Comparison of ENCODE assay signal across 17 mouse cellular contexts in the genomic region with DNA sequence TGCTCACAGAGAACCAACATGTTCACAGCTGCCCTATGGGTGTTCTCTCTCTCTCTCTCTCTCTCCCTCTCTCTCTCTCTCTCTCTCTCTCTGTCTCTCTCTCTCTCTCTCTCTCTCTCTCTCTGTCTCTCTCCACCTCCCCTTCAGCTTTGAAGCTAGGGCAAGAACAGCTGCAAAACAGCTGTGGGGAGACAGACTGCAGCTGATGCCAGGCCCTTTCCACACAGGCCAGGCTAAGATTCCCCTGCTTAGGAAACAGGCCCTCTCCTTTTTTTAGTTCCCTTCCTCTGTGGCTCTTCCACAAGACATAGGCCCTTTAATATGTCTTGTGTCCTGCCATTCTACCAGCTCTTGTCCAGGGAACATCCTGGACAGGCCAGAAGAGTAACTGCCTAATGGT. TPM values are rescaled to one million over a fixed set of nuclear protein-coding genes. Genes with fewer than 3 reads are reported as not detected.
A peak's percentile ranks its signal among the peaks of the same experiment; 100 is the strongest.
DNase-seq lines count a peak whose midpoint lies in the region; ATAC-seq and TF ChIP-seq lines count a peak whose summit lies in the region.
"Had no signal": no experiment of that assay in that cellular context is flagged by ENCODE, and none has a peak within 500 bp of the region (broad histone marks: within the 10 kb centered on the region; RNA-seq: fewer than 3 reads in every experiment).

No protein-coding gene starts in this region.

- TF ChIP-seq CTCF in stomach, postnatal 0 days (IDR thresholded peaks at IDR 0.05; ENCODE audit: low read depth) = no peak

- no peak for TF ChIP-seq EP300 in stomach, postnatal 0 days (optimal IDR thresholded peaks at IDR 0.05)

- H3K36me3 ChIP-seq in heart, embryonic 13.5 days = no peaks in the 10 kb centered on the region
- no peaks in the 10 kb centered on the region for H3K36me3 ChIP-seq in lung, embryonic 15.5 days
- no peaks in the 10 kb centered on the region for H3K36me3 ChIP-seq in stomach, postnatal 0 days (ENCODE audit: control insufficient read depth, insufficient read depth, low read length)
- H3K36me3 ChIP-seq in forebrain, embryonic 13.5 days (ENCODE audit: poor library complexity, severe bottlenecking) = no peaks in the 10 kb centered on the region
- no peaks in the 10 kb centered on the region for H3K36me3 ChIP-seq in hindbrain, embryonic 13.5 days
- H3K36me3 ChIP-seq: forebrain, embryonic 15.5 days; neural tube, embryonic 12.5 days had no signal

- H3K4me3 ChIP-seq in heart, embryonic 13.5 days = no peak overlapping the region
- H3K4me3 ChIP-seq in lung, embryonic 15.5 days = no peak overlapping the region
- H3K4me3 ChIP-seq in stomach, postnatal 0 days (ENCODE audit: low read depth, low read length) = no peak overlapping the region
- no peak overlapping the region for H3K4me3 ChIP-seq in forebrain, embryonic 13.5 days
- no peak overlapping the region for H3K4me3 ChIP-seq in hindbrain, embryonic 13.5 days
- H3K4me3 ChIP-seq: forebrain, embryonic 15.5 days; neural tube, embryonic 12.5 days had no signal

- peaks cover 22% of the 10 kb centered on the region for H3K4me1 ChIP-seq in heart, embryonic 13.5 days
- peaks cover 50% of the 10 kb centered on the region for H3K4me1 ChIP-seq in lung, embryonic 15.5 days
- H3K4me1 ChIP-seq in stomach, postnatal 0 days (replicated peaks; ENCODE audit: control insufficient read depth, insufficient read depth) = no peaks in the 10 kb centered on the region
- H3K4me1 ChIP-seq in forebrain, embryonic 13.5 days = no peaks in the 10 kb centered on the region
- 0 out of 2 replicates have a peak, but pooled peaks cover 1% of the 10 kb centered on the region for H3K4me1 ChIP-seq in hindbrain, embryonic 13.5 days (replicated peaks)
- H3K4me1 ChIP-seq: forebrain, embryonic 15.5 days; neural tube, embryonic 12.5 days had no signal

- no peak for DNase-seq in heart, adult 8-10 months (ENCODE audit: low spot score)
- no peak for DNase-seq in lung, postnatal 14 days
- DNase-seq in kidney, postnatal 4 days = peak; percentile 31 to 45
- DNase-seq in stomach, postnatal 0 days (ENCODE audit: low spot score) = no peak
- DNase-seq: adrenal gland, adult 2 months; B cell, adult 2 months; gastrocnemius, postnatal 36 days; layer of hippocampus, postnatal 36 days had no signal

- H3K4me2 ChIP-seq in heart, embryonic 13.5 days = no peak overlapping the region
- H3K4me2 ChIP-seq in lung, embryonic 15.5 days = no peak overlapping the region
- H3K4me2 ChIP-seq in stomach, postnatal 0 days (replicated peaks; ENCODE audit: low read depth) = no peak overlapping the region
- no peak overlapping the region for H3K4me2 ChIP-seq in forebrain, embryonic 13.5 days
- no peak overlapping the region for H3K4me2 ChIP-seq in hindbrain, embryonic 13.5 days
- H3K4me2 ChIP-seq: forebrain, embryonic 15.5 days; midbrain, embryonic 11.5 days; neural tube, embryonic 12.5 days had no signal

- H3K9me3 ChIP-seq in heart, embryonic 13.5 days = no peaks in the 10 kb centered on the region
- H3K9me3 ChIP-seq in lung, embryonic 15.5 days = no peaks in the 10 kb centered on the region
- H3K9me3 ChIP-seq in stomach, postnatal 0 days (ENCODE audit: control insufficient read depth, low read length) = no peaks in the 10 kb centered on the region
- H3K9me3 ChIP-seq in forebrain, embryonic 13.5 days (replicated peaks) = no peaks in the 10 kb centered on the region
- H3K9me3 ChIP-seq in hindbrain, embryonic 13.5 days = no peaks in the 10 kb centered on the region
- H3K9me3 ChIP-seq: forebrain, embryonic 15.5 days; neural tube, embryonic 12.5 days had no signal

- no peak for ATAC-seq in heart, embryonic 13.5 days (ENCODE audit: extremely low read depth, insufficient number of reproducible peaks, low FRiP score, low TSS enrichment)
- no peak for ATAC-seq in lung, embryonic 15.5 days (ENCODE audit: borderline replicate concordance, extremely low read depth, low FRiP score, low TSS enrichment)
- ATAC-seq in stomach, postnatal 0 days (ENCODE audit: low FRiP score, low TSS enrichment) = no peak
- no peak for ATAC-seq in forebrain, embryonic 13.5 days
- ATAC-seq in hindbrain, embryonic 13.5 days (ENCODE audit: low FRiP score) = no peak
- ATAC-seq: forebrain, embryonic 15.5 days; hindbrain, embryonic 16.5 days had no signal

- H3K27ac ChIP-seq in heart, embryonic 13.5 days (replicated peaks) = peak overlapping the region; percentile 65
- peak overlapping the region; percentile 77 for H3K27ac ChIP-seq in lung, embryonic 15.5 days
- H3K27ac ChIP-seq in stomach, postnatal 0 days (replicated peaks) = peak overlapping the region; percentile 70; the same call in 1 of the 2 replicates
- no peak overlapping the region for H3K27ac ChIP-seq in forebrain, embryonic 13.5 days
- no peak overlapping the region for H3K27ac ChIP-seq in hindbrain, embryonic 13.5 days
- H3K27ac ChIP-seq: forebrain, embryonic 15.5 days; liver, embryonic 14.5 days; neural tube, embryonic 12.5 days had no signal

- H3K27me3 ChIP-seq in heart, embryonic 13.5 days (replicated peaks) = peaks cover 42% of the 10 kb centered on the region
- no peaks in the 10 kb centered on the region; the same call in 1 of the 2 replicates for H3K27me3 ChIP-seq in lung, embryonic 15.5 days
- no peaks in the 10 kb centered on the region for H3K27me3 ChIP-seq in stomach, postnatal 0 days (ENCODE audit: control insufficient read depth, insufficient read depth, low read length)
- H3K27me3 ChIP-seq in forebrain, embryonic 13.5 days = no peaks in the 10 kb centered on the region
- H3K27me3 ChIP-seq in hindbrain, embryonic 13.5 days = 0 out of 2 replicates have a peak, but pooled peaks cover 3% of the 10 kb centered on the region
- H3K27me3 ChIP-seq: forebrain, embryonic 15.5 days; neural tube, embryonic 12.5 days had no signal

- H3K9ac ChIP-seq in heart, embryonic 13.5 days = no peak overlapping the region
- H3K9ac ChIP-seq in lung, embryonic 15.5 days = no peak overlapping the region
- H3K9ac ChIP-seq in stomach, postnatal 0 days (ENCODE audit: low read length) = no peak overlapping the region
- H3K9ac ChIP-seq in forebrain, embryonic 13.5 days = no peak overlapping the region
- H3K9ac ChIP-seq in hindbrain, embryonic 13.5 days = no peak overlapping the region
- H3K9ac ChIP-seq: forebrain, embryonic 15.5 days; liver, embryonic 14.5 days; neural tube, embryonic 12.5 days had no signal

RNA-seq across cellular contexts. Expression of a gene that starts 3.7 kb away (rescaled TPM):
- polyA plus RNA-seq in heart, embryonic 13.5 days (2015; fragmentation: Nextera tagmentation; extraction: Ambion mirVana) = 76.0 and 87.0 TPM in 2 replicates
- 100 to 1,000 TPM; 152 to 198 (median 182) TPM for total RNA-seq in heart, adult 8-10 months (2022)
- 155 and 183 TPM in 2 replicates for polyA plus RNA-seq in lung, embryonic 15.5 days (2015; fragmentation: Nextera tagmentation; extraction: Ambion mirVana)
- 88.0 and 89.2 TPM in 2 replicates for polyA plus RNA-seq in stomach, postnatal 0 days (2015; fragmentation: Nextera tagmentation; extraction: Ambion mirVana)
- polyA plus RNA-seq in forebrain, embryonic 13.5 days (2015; fragmentation: Nextera tagmentation; extraction: Ambion mirVana) = 10.2 and 11.7 TPM in 2 replicates
- polyA plus RNA-seq in hindbrain, embryonic 13.5 days (2015; fragmentation: Nextera tagmentation; extraction: Ambion mirVana) = 21.6 and 28.6 TPM in 2 replicates

RNA-seq across cellular contexts. Expression of a gene that starts 20.8 kb away (rescaled TPM):
- polyA plus RNA-seq in heart, embryonic 13.5 days (2015; fragmentation: Nextera tagmentation; extraction: Ambion mirVana) = 52.1 and 61.7 TPM in 2 replicates
- 1 to 10 TPM; 5.0 to 6.3 (median 5.4) TPM for total RNA-seq in heart, adult 8-10 months (2022)
- polyA plus RNA-seq in lung, embryonic 15.5 days (2015; fragmentation: Nextera tagmentation; extraction: Ambion mirVana) = 64.4 and 66.9 TPM in 2 replicates
- polyA plus RNA-seq in stomach, postnatal 0 days (2015; fragmentation: Nextera tagmentation; extraction: Ambion mirVana) = 35.7 and 36.6 TPM in 2 replicates
- 78.9 and 81.2 TPM in 2 replicates for polyA plus RNA-seq in forebrain, embryonic 13.5 days (2015; fragmentation: Nextera tagmentation; extraction: Ambion mirVana)
- 73.0 and 73.5 TPM in 2 replicates for polyA plus RNA-seq in hindbrain, embryonic 13.5 days (2015; fragmentation: Nextera tagmentation; extraction: Ambion mirVana)

RNA-seq across cellular contexts. Expression of a gene that starts 23.2 kb away (rescaled TPM):
- polyA plus RNA-seq in heart, embryonic 13.5 days (2015; fragmentation: Nextera tagmentation; extraction: Ambion mirVana) = 0.32 and 0.56 TPM in 2 replicates
- under 1 TPM; 0.16 to 0.53 (median 0.21) TPM for total RNA-seq in heart, adult 8-10 months (2022)
- 0.09 and 0.13 TPM in 2 replicates for polyA plus RNA-seq in lung, embryonic 15.5 days (2015; fragmentation: Nextera tagmentation; extraction: Ambion mirVana)
- polyA plus RNA-seq in stomach, postnatal 0 days (2015; fragmentation: Nextera tagmentation; extraction: Ambion mirVana) = 0.07 and 0.12 TPM in 2 replicates
- 1.5 and 2.4 TPM in 2 replicates for polyA plus RNA-seq in forebrain, embryonic 13.5 days (2015; fragmentation: Nextera tagmentation; extraction: Ambion mirVana)
- polyA plus RNA-seq in hindbrain, embryonic 13.5 days (2015; fragmentation: Nextera tagmentation; extraction: Ambion mirVana) = 3.6 and 4.2 TPM in 2 replicates
- polyA plus RNA-seq: liver, embryonic 14.5 days had no signal

RNA-seq across cellular contexts. Expression of a gene that starts 44.5 kb away (rescaled TPM):
- polyA plus RNA-seq in heart, embryonic 13.5 days (2015; fragmentation: Nextera tagmentation; extraction: Ambion mirVana) = not detected in 2 replicates
- not detected for total RNA-seq in heart, adult 8-10 months (2022)
- polyA plus RNA-seq in lung, embryonic 15.5 days (2015; fragmentation: Nextera tagmentation; extraction: Ambion mirVana) = not detected in 2 replicates
- polyA plus RNA-seq in stomach, postnatal 0 days (2015; fragmentation: Nextera tagmentation; extraction: Ambion mirVana) = 98.8 and 103 TPM in 2 replicates
- polyA plus RNA-seq in forebrain, embryonic 13.5 days (2015; fragmentation: Nextera tagmentation; extraction: Ambion mirVana) = not detected in 2 replicates
- not detected in 2 replicates for polyA plus RNA-seq in hindbrain, embryonic 13.5 days (2015; fragmentation: Nextera tagmentation; extraction: Ambion mirVana)
- total RNA-seq: adrenal gland, adult 2 months; gastrocnemius, postnatal 36 days; layer of hippocampus, postnatal 36 days had no signal
- polyA plus RNA-seq: forebrain, embryonic 15.5 days; hindbrain, embryonic 16.5 days; liver, embryonic 14.5 days; midbrain, embryonic 11.5 days; neural tube, embryonic 12.5 days had no signal

Comparison
In these comparisons a context has a peak if more than half of its experiments do, and no peak if none do; other contexts are left out.
1. H3K27ac ChIP-seq: peak in heart, embryonic 13.5 days (single experiment), lung, embryonic 15.5 days (single experiment) and stomach, postnatal 0 days (single experiment); none in forebrain, embryonic 13.5 days (single experiment) and hindbrain, embryonic 13.5 days (single experiment).
2. DNase-seq: peak in kidney, postnatal 4 days (2 of 2); none in heart, adult 8-10 months (single experiment), lung, postnatal 14 days (single experiment) and stomach, postnatal 0 days (single experiment).